Mouse (Mus musculus) liver, embryonic 11.5 days (tissue): ENCODE results near the gene Asxl2. TPM values are rescaled to one million over a fixed set of nuclear protein-coding genes. Genes with fewer than 3 reads are reported as not detected.

Experiments used
- polyA plus RNA-seq: library from polyadenylated mRNA; unstranded; fragments of >200 nt; fragmentation: Nextera tagmentation; extraction: Ambion mirVana; gene quantifications from 2 replicates; pipeline ENCODE4 v1.2.1, GENCODE M21; 2014

Gene Asxl2
- polyA plus RNA-seq, 1 experiment from 2014 or later: 21.4 TPM

Other genes starting within 250 kb of the Asxl2 start
- gene Rab10, start 116.9 kb upstream of the Asxl2 start, polyA plus RNA-seq: 70.9 and 71.1 TPM in 2 replicates
- gene Kif3c, start 61.7 kb upstream of the Asxl2 start, polyA plus RNA-seq: 3.5 and 4.8 TPM in 2 replicates
- 25.4 and 27.0 TPM in 2 replicates for gene Dtnb, start 145.5 kb downstream of the Asxl2 start, polyA plus RNA-seq